Mouse (Mus musculus): ENCODE data around the gene Xkr8. TPM values are rescaled to one million over a fixed set of nuclear protein-coding genes. Genes with fewer than 3 reads are reported as not detected.
"Not testable (repeated sequence)": the region's sequence is repeated elsewhere in the genome, so short reads cannot be mapped to it uniquely, and the experiment has no call there.

Xkr8 gene
- polyA plus RNA-seq, 1 experiment, result not detected

DNA sequence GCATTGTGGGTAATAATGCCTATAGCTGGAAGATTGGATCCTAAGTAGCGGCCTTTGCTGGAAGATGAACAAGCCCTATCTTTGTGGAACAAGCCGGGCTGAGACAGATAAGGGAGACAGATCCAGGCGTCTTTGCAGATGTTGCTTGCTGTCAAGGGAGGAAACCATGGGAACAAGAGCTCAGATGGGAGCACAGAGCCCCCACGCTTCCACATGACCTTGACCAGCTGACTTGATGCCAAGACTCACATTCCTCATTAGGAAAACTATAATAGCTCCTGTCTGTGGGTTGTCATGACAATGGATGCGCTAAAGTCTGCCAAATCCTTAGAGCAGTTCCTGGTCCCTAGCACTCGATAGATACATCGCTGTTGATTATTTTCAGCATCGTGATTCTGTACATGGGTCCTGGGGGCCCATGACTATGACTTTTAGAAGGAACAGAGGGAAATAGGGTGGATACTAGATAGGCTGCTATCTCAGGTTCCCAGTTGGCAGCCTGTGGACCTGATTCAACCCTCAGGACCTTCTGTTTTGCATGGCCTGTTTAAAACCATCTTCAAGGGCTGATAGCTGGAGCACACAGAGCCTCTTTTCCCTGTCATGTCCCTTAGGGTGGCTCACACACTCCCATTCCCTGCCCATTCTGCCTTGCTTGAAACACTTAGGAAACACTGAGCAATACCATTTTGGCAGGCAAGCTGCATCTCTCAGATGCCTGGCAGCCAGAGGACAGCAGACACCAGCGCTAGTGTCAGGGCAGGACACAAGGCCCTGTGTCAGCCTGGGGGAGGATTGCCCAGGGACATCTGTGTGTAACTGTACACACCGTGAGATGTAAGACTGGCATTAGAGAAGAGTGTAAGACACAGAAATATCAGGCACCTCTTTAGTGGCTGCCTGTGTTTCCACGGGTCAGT lies 11.9 kb upstream of the Xkr8 start:
- H3K4me1 ChIP-seq (ENCODE audit: control insufficient read depth, insufficient read depth, low read length), result peaks cover 7% of the 10 kb centered on the region; the same call in 1 of the 2 replicates
- no peak for TF ChIP-seq CTCF (IDR thresholded peaks at IDR 0.05; ENCODE audit: insufficient read depth, low read depth, low read length)
- TF ChIP-seq POLR2A (IDR thresholded peaks at IDR 0.05; ENCODE audit: insufficient read depth, low read depth, low read length), result no peak
- no peak overlapping the region; the same call in 1 of the 2 replicates for H3K27ac ChIP-seq (ENCODE audit: insufficient read depth, low read depth, low read length)
- 41% methylated on average over 11 of the region's 11 CpGs for WGBS
- no peak overlapping the region for H3K4me3 ChIP-seq (ENCODE audit: insufficient read depth, low read depth, low read length)

DNA sequence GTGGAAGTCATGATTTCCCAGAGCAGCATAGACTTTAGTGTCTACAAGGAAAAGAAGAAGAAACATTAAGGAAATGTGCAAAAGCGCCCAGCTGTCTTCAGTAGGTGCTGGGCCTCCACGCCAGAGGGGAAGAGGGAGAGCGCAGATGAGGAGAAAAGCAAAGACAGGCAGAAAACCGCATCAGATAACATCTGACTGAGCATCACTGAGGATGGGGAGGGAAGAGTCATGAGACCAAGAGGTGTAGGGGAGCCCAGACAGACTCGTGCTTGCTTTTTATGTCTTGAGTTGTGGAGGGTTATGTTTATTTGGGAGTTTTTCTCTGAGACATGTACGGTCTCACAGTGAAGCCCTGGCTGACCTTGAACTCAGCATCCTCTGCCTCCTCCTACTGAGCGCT lies 9.1 kb upstream of the Xkr8 start:
- no peak for TF ChIP-seq CTCF (IDR thresholded peaks at IDR 0.05; ENCODE audit: insufficient read depth, low read depth, low read length)
- TF ChIP-seq POLR2A (IDR thresholded peaks at IDR 0.05; ENCODE audit: insufficient read depth, low read depth, low read length), result no peak
- Histone ChIP-seq H3K27ac (ENCODE audit: insufficient read depth, low read depth, low read length) (no peak overlapping the region), H3K4me1 (ENCODE audit: control insufficient read depth, insufficient read depth, low read length) (peaks cover 7% of the 10 kb centered on the region; the same call in 1 of the 2 replicates), H3K4me3 (ENCODE audit: insufficient read depth, low read depth, low read length) (no peak overlapping the region)
- 94% methylated on average over 7 of the region's 7 CpGs for WGBS

DNA sequence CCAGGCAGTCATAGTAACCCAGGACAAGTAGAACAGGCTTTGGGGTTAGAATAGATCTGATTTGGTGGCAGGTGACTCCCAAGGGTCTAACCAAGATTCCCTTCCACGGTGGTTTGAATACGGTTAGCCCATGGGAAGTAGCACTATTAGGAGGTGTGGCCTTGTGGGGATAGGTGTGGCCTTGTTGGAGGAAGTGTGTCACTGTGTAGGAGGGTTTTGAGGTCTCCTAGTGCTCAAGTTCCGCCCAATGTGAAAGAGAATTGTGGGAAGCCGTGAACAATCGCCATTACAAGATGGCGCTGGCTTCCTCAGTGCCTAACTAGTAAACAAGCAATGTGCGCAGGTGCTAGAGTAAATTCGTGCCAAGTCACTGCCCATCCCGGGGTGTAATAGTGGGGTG lies 4.8 kb upstream of the Xkr8 start:
- H3K4me3 ChIP-seq (ENCODE audit: insufficient read depth, low read depth, low read length); H3K27ac ChIP-seq (ENCODE audit: insufficient read depth, low read depth, low read length); H3K4me1 ChIP-seq (ENCODE audit: control insufficient read depth, insufficient read depth, low read length): not testable (repeated sequence)
- WGBS, result 93% methylated on average over 9 of the region's 9 CpGs

DNA sequence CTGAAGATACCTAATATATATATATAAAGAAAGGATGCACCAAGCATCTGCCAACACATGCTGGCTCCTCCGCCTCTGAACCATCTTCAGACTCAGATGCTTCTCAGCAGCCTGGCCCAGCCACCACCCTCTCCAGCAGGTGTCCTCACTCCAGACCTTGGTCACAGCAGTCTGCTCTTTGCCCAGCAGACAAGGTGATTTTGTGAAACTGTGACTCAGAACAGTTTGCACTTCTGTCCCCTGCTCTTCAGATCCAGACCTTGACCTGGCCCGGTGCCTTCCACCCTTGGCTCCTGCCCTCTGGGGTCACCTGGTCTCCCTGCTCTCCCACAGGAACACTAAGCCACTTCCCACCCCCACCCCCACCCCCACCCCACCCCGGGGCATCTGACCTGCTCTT lies 3.5 kb upstream of the Xkr8 start:
- Histone ChIP-seq H3K4me3 (ENCODE audit: insufficient read depth, low read depth, low read length) (no peak overlapping the region), H3K4me1 (ENCODE audit: control insufficient read depth, insufficient read depth, low read length) (peaks cover 7% of the 10 kb centered on the region), H3K27ac (ENCODE audit: insufficient read depth, low read depth, low read length) (no peak overlapping the region)
- TF ChIP-seq POLR2A (IDR thresholded peaks at IDR 0.05; ENCODE audit: insufficient read depth, low read depth, low read length) (no peak), CTCF (IDR thresholded peaks at IDR 0.05; ENCODE audit: insufficient read depth, low read depth, low read length) (no peak)
- WGBS, result 69% methylated on average over 3 of the region's 3 CpGs

- no peak overlapping the region for H3K4me3 ChIP-seq (ENCODE audit: insufficient read depth, low read depth, low read length)
- WGBS, result 73% methylated on average over 2 of the region's 2 CpGs
- H3K4me1 ChIP-seq (ENCODE audit: control insufficient read depth, insufficient read depth, low read length), result peaks cover 7% of the 10 kb centered on the region
- H3K27ac ChIP-seq (ENCODE audit: insufficient read depth, low read depth, low read length), result no peak overlapping the region
- TF ChIP-seq CTCF (IDR thresholded peaks at IDR 0.05; ENCODE audit: insufficient read depth, low read depth, low read length), result no peak
- no peak for TF ChIP-seq POLR2A (IDR thresholded peaks at IDR 0.05; ENCODE audit: insufficient read depth, low read depth, low read length)
These were observed 3.0 kb upstream of the Xkr8 start for GRCm38 (mm10) chr4:132735389-132735788.

DNA sequence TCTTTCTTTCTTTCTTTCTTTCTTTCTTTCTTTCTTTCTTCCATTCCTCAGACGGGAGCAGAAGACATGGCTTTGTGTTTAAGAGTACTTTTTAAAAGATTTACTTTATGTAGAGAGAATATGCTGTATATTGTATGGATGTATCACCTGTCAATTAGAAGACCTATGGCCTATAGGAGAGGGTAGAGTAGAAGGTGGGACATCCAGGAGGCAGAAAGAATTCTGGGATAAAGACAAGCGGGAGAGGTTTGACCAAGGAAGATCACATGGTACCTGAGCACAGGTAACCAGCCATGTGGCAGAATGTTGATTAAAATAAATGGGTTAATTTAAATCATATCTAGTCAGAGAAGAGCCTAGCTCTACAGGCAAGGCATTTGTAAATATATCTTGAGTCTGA lies 2.4 kb upstream of the Xkr8 start:
- 92% methylated on average over 2 of the region's 2 CpGs for WGBS
- no peak for TF ChIP-seq CTCF (IDR thresholded peaks at IDR 0.05; ENCODE audit: insufficient read depth, low read depth, low read length)
- Histone ChIP-seq H3K4me3 (ENCODE audit: insufficient read depth, low read depth, low read length) (no peak overlapping the region), H3K4me1 (ENCODE audit: control insufficient read depth, insufficient read depth, low read length) (peaks cover 7% of the 10 kb centered on the region), H3K27ac (ENCODE audit: insufficient read depth, low read depth, low read length) (no peak overlapping the region)

DNA sequence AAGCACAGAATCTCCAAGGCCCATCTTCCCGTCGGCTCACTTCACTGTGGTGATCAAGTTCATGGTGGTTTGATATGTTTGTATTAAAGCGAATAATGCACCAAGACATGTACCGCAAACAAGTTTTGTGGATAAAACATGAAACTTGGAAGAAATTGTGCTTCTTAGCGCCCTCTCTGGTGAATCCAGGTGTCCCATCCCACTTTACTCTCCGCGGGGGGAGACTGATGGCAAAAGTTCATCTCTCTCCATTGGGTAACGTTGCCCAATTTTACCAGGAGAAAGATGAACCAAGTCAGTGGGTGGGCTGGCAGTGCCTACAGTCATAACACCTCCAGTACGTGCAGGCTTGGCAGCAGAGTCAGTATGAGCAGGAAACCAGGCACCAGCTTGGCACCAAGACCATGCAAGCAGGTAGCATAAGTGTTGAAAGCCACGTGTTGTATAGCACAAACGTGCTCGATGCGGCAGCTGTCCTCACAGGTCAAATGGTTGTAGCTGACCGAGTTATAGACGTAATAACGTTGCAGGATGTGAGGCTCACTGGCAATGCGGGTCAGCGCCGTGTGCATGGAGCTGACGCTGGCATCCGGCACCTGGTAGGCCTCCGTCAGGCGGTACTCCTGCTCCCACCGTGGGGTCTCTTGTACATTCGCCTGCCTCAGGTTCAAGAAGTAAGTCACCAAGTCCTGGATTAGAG lies 875 bp upstream of the Xkr8 start:
- no peak for TF ChIP-seq CTCF (IDR thresholded peaks at IDR 0.05; ENCODE audit: insufficient read depth, low read depth, low read length)
- TF ChIP-seq POLR2A (IDR thresholded peaks at IDR 0.05; ENCODE audit: insufficient read depth, low read depth, low read length), result no peak
- Histone ChIP-seq H3K27ac (ENCODE audit: insufficient read depth, low read depth, low read length) (no peak overlapping the region), H3K4me1 (ENCODE audit: control insufficient read depth, insufficient read depth, low read length) (peaks cover 7% of the 10 kb centered on the region), H3K4me3 (ENCODE audit: insufficient read depth, low read depth, low read length) (no peak overlapping the region)
- 94% methylated on average over 25 of the region's 25 CpGs for WGBS

DNA sequence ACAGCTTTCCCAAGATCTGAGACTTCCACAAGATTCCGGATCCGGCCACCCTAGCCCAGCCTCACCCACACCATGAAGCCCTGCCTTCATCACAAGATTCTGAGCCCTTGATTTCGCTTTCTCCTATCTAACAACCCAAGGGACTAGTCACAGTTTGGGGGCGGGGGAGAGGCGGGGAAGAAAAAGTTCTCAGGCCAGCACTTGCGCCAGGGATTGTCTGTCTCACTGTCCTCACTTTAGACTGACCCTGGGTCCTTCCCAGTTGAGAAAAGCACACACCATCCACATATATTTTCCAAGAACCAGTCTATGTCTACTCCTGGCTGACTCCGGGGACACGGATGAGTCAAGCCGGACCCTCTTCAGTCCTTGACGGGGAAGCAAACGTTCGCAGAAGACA lies 730 bp downstream of the Xkr8 start:
- peak overlapping the region; percentile 49 for H3K4me3 ChIP-seq (ENCODE audit: insufficient read depth, low read depth, low read length)
- peaks cover 7% of the 10 kb centered on the region for H3K4me1 ChIP-seq (ENCODE audit: control insufficient read depth, insufficient read depth, low read length)
- 54% methylated on average over 12 of the region's 12 CpGs for WGBS
- no peak for TF ChIP-seq CTCF (IDR thresholded peaks at IDR 0.05; ENCODE audit: insufficient read depth, low read depth, low read length)
- no peak for TF ChIP-seq POLR2A (IDR thresholded peaks at IDR 0.05; ENCODE audit: insufficient read depth, low read depth, low read length)
- H3K27ac ChIP-seq (ENCODE audit: insufficient read depth, low read depth, low read length), result no peak overlapping the region

- H3K4me1 ChIP-seq (ENCODE audit: control insufficient read depth, insufficient read depth, low read length), result peaks cover 7% of the 10 kb centered on the region
- H3K27ac ChIP-seq (ENCODE audit: insufficient read depth, low read depth, low read length), result no peak overlapping the region
- WGBS, result 91% methylated on average over 8 of the region's 8 CpGs
- H3K4me3 ChIP-seq (ENCODE audit: insufficient read depth, low read depth, low read length), result no peak overlapping the region
- TF ChIP-seq CTCF (IDR thresholded peaks at IDR 0.05; ENCODE audit: insufficient read depth, low read depth, low read length), result no peak
- no peak for TF ChIP-seq POLR2A (IDR thresholded peaks at IDR 0.05; ENCODE audit: insufficient read depth, low read depth, low read length)
These were observed 4.1 kb downstream of the Xkr8 start for GRCm38 (mm10) chr4:132728233-132728632.
